Mouse (Mus musculus): ENCODE measurements at regions not wholly inside any gene's neighbourhood (a gene's known extent, or its start where the extent isn't known, plus 50 kb on each side); places are given as distances from the start of the nearest gene placed in this dataset.

DNA sequence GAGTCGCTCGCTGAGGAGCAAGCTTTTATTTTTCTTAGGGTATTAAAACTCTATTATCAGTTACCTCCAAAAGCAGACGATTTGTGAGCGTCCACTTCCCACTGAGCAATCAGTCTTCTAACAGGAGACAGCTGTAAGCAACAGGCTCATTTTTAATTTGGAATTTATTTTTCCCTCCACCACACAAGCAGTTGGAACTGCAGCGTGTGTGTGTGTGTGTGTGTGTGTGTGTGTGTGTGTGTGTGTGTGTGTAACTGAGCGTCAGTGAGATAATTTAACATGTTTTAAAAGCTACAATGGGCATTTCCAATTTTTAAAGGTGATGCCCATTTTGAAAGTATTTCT, 116.6 kb downstream of the Olfr267 start:
- TF ChIP-seq CTCF (IDR thresholded peaks at IDR 0.05; ENCODE audit: low read depth) (no peak), EP300 (IDR thresholded peaks at IDR 0.05; ENCODE audit: low read depth) (no peak)
